Mouse (Mus musculus) myocyte (in vitro differentiated cells): ENCODE results near the gene Adam21.

ENCODE experiments used
- E2F4 ChIP-seq: IDR thresholded peaks from one replicate; pipeline ENCODE4 v1.6.1; 2011; ENCODE audit warnings: mild to moderate bottlenecking, control low read depth, moderate library complexity; ENCODE audit not compliant: insufficient read depth
- MAX ChIP-seq: IDR thresholded peaks from one replicate; pipeline ENCODE4 v1.6.1; 2011; ENCODE audit warnings: low read depth, mild to moderate bottlenecking, control low read depth
- MYOG ChIP-seq, 3 experiments: IDR thresholded peaks; one replicate each; pipeline ENCODE4 v1.6.1; 2011; ENCODE audit warnings: control low read depth in 2 of 3, low read depth in 2 of 3, mild to moderate bottlenecking in 2 of 3; ENCODE audit not compliant: insufficient read length in 2 of 3, control insufficient read depth in 1 of 3, insufficient read depth in 1 of 3
- POLR2A ChIP-seq: IDR thresholded peaks from one replicate; pipeline ENCODE4 v1.6.1; 2011; ENCODE audit warnings: low read depth, mild to moderate bottlenecking, control low read depth, moderate library complexity; ENCODE audit not compliant: insufficient read length
- POLR2AphosphoS2 ChIP-seq: IDR thresholded peaks from one replicate; pipeline ENCODE4 v1.6.1; 2011; ENCODE audit warnings: low read depth, control low read depth; ENCODE audit not compliant: insufficient read length
- REST ChIP-seq: IDR thresholded peaks from one replicate; pipeline ENCODE4 v1.6.1; 2011; ENCODE audit warnings: mild to moderate bottlenecking, control low read depth, moderate library complexity; ENCODE audit not compliant: insufficient read depth, insufficient read length
- TCF12 ChIP-seq: IDR thresholded peaks from one replicate; pipeline ENCODE4 v1.6.1; 2011; ENCODE audit warnings: mild to moderate bottlenecking, control low read depth; ENCODE audit not compliant: poor library complexity, insufficient read depth, severe bottlenecking
- USF1 ChIP-seq: IDR thresholded peaks from one replicate; pipeline ENCODE4 v1.6.1; 2011; ENCODE audit warnings: low read depth, mild to moderate bottlenecking, control low read depth, moderate library complexity

- TF ChIP-seq E2F4 (no peak), POLR2A (no peak), REST (no peak), USF1 (no peak), TCF12 (no peak), MAX (no peak), MYOG (IDR thresholded peaks at IDR 0.05; ENCODE audit: control insufficient read depth in 1 of 3, insufficient read depth in 1 of 3, insufficient read length in 2 of 3, low read depth in 2 of 3) (no peak), POLR2AphosphoS2 (no peak)
These were observed at the start of gene Adam21 for GRCm38 (mm10) chr12:81568374-81568773.
